Mouse (Mus musculus) lung, embryonic 16.5 days (tissue): ENCODE measurements at regions not wholly inside any gene's neighbourhood (a gene's known extent, or its start where the extent isn't known, plus 50 kb on each side); places are given as distances from the start of the nearest gene placed in this dataset.
A peak's percentile ranks its signal among the peaks of the same experiment; 100 is the strongest.
"Not testable (repeated sequence)": the region's sequence is repeated elsewhere in the genome, so short reads cannot be mapped to it uniquely, and the experiment has no call there.

Experiments
- ATAC-seq: fragments of 200-750 bp; cut with Nextera tagmentation; 2 replicates; pipeline ENCODE4 v1.8.0; 2017; ENCODE audit warnings: low read depth, mild to moderate bottlenecking, moderate library complexity
- H3K27ac ChIP-seq: fragments of 300-500 bp; sonication (generic); 2 replicates; pipeline ENCODE4 v1.5.1; 2014; ENCODE audit warnings: mild to moderate bottlenecking, control low read depth, low read length
- H3K27me3 ChIP-seq: fragments of 300-500 bp; sonication (generic); 2 replicates; pipeline ENCODE4 v1.6.1; 2014; ENCODE audit warnings: low read depth, low read length, mixed read lengths; ENCODE audit not compliant: control insufficient read depth, insufficient read depth
- H3K36me3 ChIP-seq: fragments of 300-500 bp; sonication (generic); 2 replicates; pipeline ENCODE4 v1.6.1; 2014; ENCODE audit warnings: low read length; ENCODE audit not compliant: control insufficient read depth, insufficient read depth
- H3K4me1 ChIP-seq: fragments of 300-500 bp; sonication (generic); replicated peaks from 2 replicates; pipeline ENCODE4 v1.6.1; 2014; ENCODE audit warnings: low read length, mixed read lengths; ENCODE audit not compliant: control insufficient read depth, insufficient read depth
- H3K4me2 ChIP-seq: fragments of 300-500 bp; sonication (generic); 2 replicates; pipeline ENCODE4 v1.6.1; 2014; ENCODE audit warnings: low read depth, low read length, control low read depth
- H3K4me3 ChIP-seq: fragments of 300-500 bp; sonication (generic); 2 replicates; pipeline ENCODE4 v1.5.1; 2014; ENCODE audit warnings: mild to moderate bottlenecking, low read length, control low read depth
- H3K9ac ChIP-seq: fragments of 300-500 bp; sonication (generic); 2 replicates; pipeline ENCODE4 v1.6.1; 2014; ENCODE audit warnings: low read length, control low read depth
- H3K9me3 ChIP-seq: fragments of 300-500 bp; sonication (generic); 2 replicates; pipeline ENCODE4 v1.6.1; 2016; ENCODE audit warnings: low read length; ENCODE audit not compliant: control insufficient read depth
- WGBS: fragments of 180-500 bp; shearing (Covaris S2); extraction: QIAGEN DNeasy Blood & Tissue Kit; methylation state at CpG from one replicate; pipeline ENCODE4 v1.1.7; 2014; 5-methylcytosine and 5-hydroxymethylcytosine counted together

- Histone ChIP-seq H3K27ac (no peak overlapping the region), H3K4me2 (no peak overlapping the region), H3K4me1 (no peaks in the 10 kb centered on the region), H3K27me3 (no peaks in the 10 kb centered on the region), H3K4me3 (no peak overlapping the region), H3K36me3 (no peaks in the 10 kb centered on the region), H3K9me3 (no peaks in the 10 kb centered on the region), H3K9ac (no peak overlapping the region)
- WGBS: 69% methylated on average over 7 of the region's 7 CpGs
- no peak for ATAC-seq
Measured at GRCm38 (mm10) chr17:15620746-15621694, 56.9 kb upstream of the Prdm9 start.

GRCm38 (mm10) chr17:15622913-15623312 is 58.8 kb upstream of the Prdm9 start:
- Histone ChIP-seq H3K9me3 (no peaks in the 10 kb centered on the region), H3K4me1 (no peaks in the 10 kb centered on the region), H3K4me2 (no peak overlapping the region), H3K9ac (no peak overlapping the region), H3K27ac (no peak overlapping the region), H3K36me3 (no peaks in the 10 kb centered on the region), H3K4me3 (no peak overlapping the region), H3K27me3 (no peaks in the 10 kb centered on the region)
- 0% methylated on average over 2 of the region's 2 CpGs for WGBS
- no peak for ATAC-seq

- no peak overlapping the region for H3K27ac ChIP-seq
- H3K36me3 ChIP-seq: no peaks in the 10 kb centered on the region
- H3K4me1 ChIP-seq: peaks cover 2% of the 10 kb centered on the region; the same call in 1 of the 2 replicates
- peak; percentile 86 for ATAC-seq
- H3K9ac ChIP-seq: no peak overlapping the region
- no peaks in the 10 kb centered on the region for H3K9me3 ChIP-seq
- peak overlapping the region; percentile 18 for H3K4me3 ChIP-seq
- H3K27me3 ChIP-seq: no peaks in the 10 kb centered on the region
- 43% methylated on average over 5 of the region's 5 CpGs for WGBS
- H3K4me2 ChIP-seq: peak overlapping the region; percentile 55
Measured at GRCm38 (mm10) chr17:15630792-15631191, 66.6 kb upstream of the Prdm9 start.

- ATAC-seq: peak; percentile 12; the same call in 1 of the 2 replicates
Measured at GRCm38 (mm10) chr17:15631626-15632025, 67.5 kb upstream of the Prdm9 start.

GRCm38 (mm10) chr17:15632090-15632489 is 67.9 kb upstream of the Prdm9 start:
- no peak overlapping the region for H3K4me3 ChIP-seq
- WGBS: 17% methylated on average over 1 of the region's 1 CpGs
- H3K9ac ChIP-seq: no peak overlapping the region

More at GRCm38 (mm10) chr17:15631626-15632025, 67.5 kb upstream of the Prdm9 start:
- peak overlapping the region; percentile 18 for H3K4me3 ChIP-seq
- H3K27me3 ChIP-seq: no peaks in the 10 kb centered on the region
- peak overlapping the region; percentile 55 for H3K4me2 ChIP-seq
- no peak overlapping the region for H3K27ac ChIP-seq
- peaks cover 2% of the 10 kb centered on the region; the same call in 1 of the 2 replicates for H3K4me1 ChIP-seq
- no peaks in the 10 kb centered on the region for H3K36me3 ChIP-seq
- 7% methylated on average over 11 of the region's 11 CpGs for WGBS
- H3K9ac ChIP-seq: no peak overlapping the region
- H3K9me3 ChIP-seq: no peaks in the 10 kb centered on the region

GRCm38 (mm10) chr17:15639111-15639865 is 65.5 kb upstream of the Chd1 start:
- not testable (repeated sequence) for H3K9ac ChIP-seq, H3K9me3 ChIP-seq, ATAC-seq, H3K27me3 ChIP-seq, H3K36me3 ChIP-seq, H3K4me3 ChIP-seq, H3K4me1 ChIP-seq, H3K4me2 ChIP-seq, H3K27ac ChIP-seq
- 77% methylated on average over 12 of the region's 12 CpGs for WGBS

More at GRCm38 (mm10) chr17:15632090-15632489, 67.9 kb upstream of the Prdm9 start:
- no peak for ATAC-seq
- H3K27ac ChIP-seq: no peak overlapping the region
- no peaks in the 10 kb centered on the region for H3K27me3 ChIP-seq
- peaks cover 2% of the 10 kb centered on the region; the same call in 1 of the 2 replicates for H3K4me1 ChIP-seq
- no peaks in the 10 kb centered on the region for H3K36me3 ChIP-seq
- peak overlapping the region; percentile 55 for H3K4me2 ChIP-seq
- no peaks in the 10 kb centered on the region for H3K9me3 ChIP-seq

GRCm38 (mm10) chr17:15640776-15641175 is 64.0 kb upstream of the Chd1 start:
- Histone ChIP-seq H3K27me3 (no peaks in the 10 kb centered on the region), H3K9me3 (no peaks in the 10 kb centered on the region), H3K36me3 (no peaks in the 10 kb centered on the region), H3K4me1 (no peaks in the 10 kb centered on the region), H3K4me2 (no peak overlapping the region), H3K27ac (no peak overlapping the region), H3K4me3 (no peak overlapping the region), H3K9ac (no peak overlapping the region)
- ATAC-seq: no peak
- 73% methylated on average over 3 of the region's 3 CpGs for WGBS

GRCm38 (mm10) chr17:15641764-15642163 is 63.0 kb upstream of the Chd1 start:
- whole genome bisulfite sequencing: 66% methylated on average over 3 of the region's 3 CpGs
- H3K9me3 ChIP-seq: no peaks in the 10 kb centered on the region

GRCm38 (mm10) chr17:15646768-15647167 is 58.0 kb upstream of the Chd1 start:
- no peak for ATAC-seq
- Histone ChIP-seq H3K9ac (no peak overlapping the region), H3K9me3 (no peaks in the 10 kb centered on the region), H3K36me3 (no peaks in the 10 kb centered on the region), H3K27me3 (no peaks in the 10 kb centered on the region), H3K4me2 (no peak overlapping the region), H3K27ac (no peak overlapping the region), H3K4me1 (peaks cover 3% of the 10 kb centered on the region; the same call in 1 of the 2 replicates), H3K4me3 (no peak overlapping the region)
- WGBS: 2% methylated on average over 1 of the region's 1 CpGs

More at GRCm38 (mm10) chr17:15641764-15642163, 63.0 kb upstream of the Chd1 start:
- H3K27ac ChIP-seq: no peak overlapping the region
- H3K9ac ChIP-seq: no peak overlapping the region
- H3K36me3 ChIP-seq: no peaks in the 10 kb centered on the region
- no peaks in the 10 kb centered on the region for H3K4me1 ChIP-seq
- no peaks in the 10 kb centered on the region for H3K27me3 ChIP-seq
- no peak for ATAC-seq
- no peak overlapping the region for H3K4me3 ChIP-seq
- no peak overlapping the region for H3K4me2 ChIP-seq
